8 mouse cellular contexts compared by ENCODE assay signal in the genomic region with DNA sequence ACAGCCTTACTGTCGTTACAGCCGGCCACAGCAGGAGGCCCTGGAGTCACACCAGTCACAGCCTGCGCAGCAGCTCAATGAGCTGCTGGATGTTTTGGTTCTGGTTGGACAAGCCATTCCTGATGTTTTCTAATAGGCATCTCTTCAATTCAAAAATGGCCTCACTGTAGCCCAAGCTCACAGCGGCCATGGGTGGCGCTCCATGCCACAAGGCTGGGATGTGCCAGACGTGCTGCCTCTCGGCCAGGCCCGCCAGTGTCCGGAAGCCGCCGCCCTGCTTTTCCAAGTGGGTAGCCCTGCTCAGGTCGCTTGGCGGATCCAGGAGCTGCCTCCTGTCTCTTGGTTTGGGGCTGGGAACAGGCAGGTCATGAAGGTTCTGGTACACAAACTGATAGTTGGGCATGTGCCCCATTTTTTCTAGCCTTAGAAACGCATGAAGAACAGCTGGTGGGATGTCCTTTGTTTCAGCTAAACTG. TPM values are rescaled to one million over a fixed set of nuclear protein-coding genes. Genes with fewer than 3 reads are reported as not detected.
A peak's percentile ranks its signal among the peaks of the same experiment; 100 is the strongest.
DNase-seq lines count a peak whose midpoint lies in the region; ATAC-seq and TF ChIP-seq lines count a peak whose summit lies in the region.

A gene (minus strand): TSS at position 51 of the 476 bp plus-strand sequence.

- H3K36me3 ChIP-seq in forebrain, embryonic 14.5 days (ENCODE audit: control insufficient read depth, insufficient read depth, low read length), result peaks cover 49% of the 10 kb centered on the region
- H3K36me3 ChIP-seq in limb, embryonic 15.5 days, result peaks cover 65% of the 10 kb centered on the region
- H3K36me3 ChIP-seq in stomach, embryonic 15.5 days, result peaks cover 39% of the 10 kb centered on the region

- in situ Hi-C loops in Patski (cut with MboI; ENCODE audit: low pct_unique_long_range_greater_than_20kb), result no loop called here

- no peaks in the 10 kb centered on the region for H3K27me3 ChIP-seq in Patski
- H3K27me3 ChIP-seq in forebrain, embryonic 14.5 days (replicated peaks; ENCODE audit: control insufficient read depth, insufficient read depth, low read length), result no peaks in the 10 kb centered on the region
- H3K27me3 ChIP-seq in limb, embryonic 15.5 days, result no peaks in the 10 kb centered on the region
- H3K27me3 ChIP-seq in stomach, embryonic 15.5 days (replicated peaks), result no peaks in the 10 kb centered on the region

- no peak within 1 kb of the TSS for H3K4me2 ChIP-seq in forebrain, embryonic 14.5 days (ENCODE audit: low read length)
- H3K4me2 ChIP-seq in limb, embryonic 15.5 days, result no peak within 1 kb of the TSS
- no peak within 1 kb of the TSS for H3K4me2 ChIP-seq in stomach, embryonic 15.5 days

- ATAC-seq in Patski, result no peak
- ATAC-seq in forebrain, embryonic 14.5 days, result no peak
- ATAC-seq in hematopoietic stem cell, adult 5-6 weeks (replicated peaks in 1 of 2; ENCODE audit: insufficient read depth in 1 of 2, low FRiP score in 2 of 2, low TSS enrichment in 1 of 2, low read depth in 1 of 2, poor library complexity in 2 of 2, severe bottlenecking in 2 of 2), result no peak
- ATAC-seq in limb, embryonic 15.5 days (ENCODE audit: insufficient number of reproducible peaks, low FRiP score, low TSS enrichment, low read depth), result no peak
- no peak for ATAC-seq in stomach, embryonic 15.5 days (ENCODE audit: insufficient read depth, low FRiP score, low read depth)

- H3K27ac ChIP-seq in forebrain, embryonic 14.5 days (ENCODE audit: low read depth, low read length), result no peak within 1 kb of the TSS
- no peak within 1 kb of the TSS for H3K27ac ChIP-seq in limb, embryonic 15.5 days
- H3K27ac ChIP-seq in stomach, embryonic 15.5 days, result no peak within 1 kb of the TSS

- TF ChIP-seq CTCF in Patski (IDR thresholded peaks at IDR 0.05), result no peak

- CTCF ChIA-PET in Patski (lab: Charles Lee), result no interaction called here

- H3K4me1 ChIP-seq in forebrain, embryonic 14.5 days (ENCODE audit: control insufficient read depth, insufficient read depth, low read length), result no peaks in the 10 kb centered on the region
- peaks cover 2% of the 10 kb centered on the region; the same call in 1 of the 2 replicates for H3K4me1 ChIP-seq in limb, embryonic 15.5 days
- no peaks in the 10 kb centered on the region for H3K4me1 ChIP-seq in stomach, embryonic 15.5 days

- WGBS in forebrain, embryonic 14.5 days, result 86% methylated on average over 14 of the region's 14 CpGs
- WGBS in limb, embryonic 15.5 days, result 84% methylated on average over 14 of the region's 14 CpGs
- WGBS in stomach, embryonic 15.5 days, result 82% methylated on average over 14 of the region's 14 CpGs

- no peaks in the 10 kb centered on the region for H3K9me3 ChIP-seq in forebrain, embryonic 14.5 days (replicated peaks; ENCODE audit: control insufficient read depth, low read length)
- H3K9me3 ChIP-seq in limb, embryonic 15.5 days, result no peaks in the 10 kb centered on the region
- no peaks in the 10 kb centered on the region for H3K9me3 ChIP-seq in stomach, embryonic 15.5 days

- H3K4me3 ChIP-seq in forebrain, embryonic 14.5 days (ENCODE audit: low read depth, low read length), result no peak within 1 kb of the TSS
- no peak within 1 kb of the TSS for H3K4me3 ChIP-seq in limb, embryonic 15.5 days
- H3K4me3 ChIP-seq in stomach, embryonic 15.5 days (replicated peaks), result no peak within 1 kb of the TSS

- H3K9ac ChIP-seq in forebrain, embryonic 14.5 days (ENCODE audit: low read length), result peak within 1 kb of the TSS; percentile 17; the same call in 1 of the 2 replicates
- no peak within 1 kb of the TSS for H3K9ac ChIP-seq in limb, embryonic 15.5 days
- H3K9ac ChIP-seq in stomach, embryonic 15.5 days, result no peak within 1 kb of the TSS

- peak; percentile 88 for DNase-seq in heart, adult 11 months
- no peak for DNase-seq in heart, adult 9 months (ENCODE audit: low spot score in 2 of 2)
- DNase-seq in Patski (ENCODE audit: low read depth, low spot score), result no peak
- DNase-seq in forebrain, embryonic 14.5 days (ENCODE audit: low spot score), result no peak
- no peak for DNase-seq in cerebellum, adult 11 months

- POLR2A ChIA-PET in Patski (lab: Charles Lee), result no interaction called here

RNA-seq across cellular contexts. Expression of the gene that starts here (rescaled TPM):
- 98.7 TPM for polyA plus RNA-seq in Patski (2021)
- polyA plus RNA-seq in forebrain, embryonic 14.5 days (2014; fragmentation: Nextera tagmentation; extraction: Ambion mirVana), result 202 and 235 TPM in 2 replicates
- 38.8 and 39.4 TPM in 2 replicates for total RNA-seq in hematopoietic stem cell, adult 5-6 weeks (2017)
- polyA plus RNA-seq in limb, embryonic 15.5 days (2015; fragmentation: Nextera tagmentation; extraction: Ambion mirVana), result 164 and 170 TPM in 2 replicates
- polyA plus RNA-seq in stomach, embryonic 15.5 days (2015; fragmentation: Nextera tagmentation; extraction: Ambion mirVana), result 210 and 217 TPM in 2 replicates
